Mouse (Mus musculus) gastrocnemius, postnatal 4 days (tissue): ENCODE measurements around the gene Babam1. TPM values are rescaled to one million over a fixed set of nuclear protein-coding genes. Genes with fewer than 3 reads are reported as not detected.

ENCODE experiments used
- DNase-seq, 2 experiments: peaks; one replicate each; pipeline ENCODE4 v3.0.0; 2021 to 2022; ENCODE audit warnings: low spot score in 2 of 2, mixed read lengths in 2 of 2
- long read RNA-seq, 2 experiments: library from polyadenylated mRNA; stranded (forward); transcript quantifications; one replicate each; pipeline ENCODE4 v2.0.0; 2021
- total RNA-seq, 2 experiments: library from RNA; stranded (reverse); gene quantifications; 2 replicates each; pipeline ENCODE4 v1.2.3; 2021

Babam1 gene
- total RNA-seq = 10 to 100 TPM; 64.4 to 77.9 TPM
- long read RNA-seq, experiment 1, transcript Babam1-201 (9 exons, 1,433 nt) = major isoform, 45 of 64 reads
- long read RNA-seq, experiment 1, partial matches to known transcripts = 9 of 64 reads
- long read RNA-seq, experiment 1, other reads (novel, unspliced or antisense) = 10 of 64 reads
- long read RNA-seq, experiment 2, transcript Babam1-201 (9 exons, 1,433 nt) = major isoform, 42 of 63 reads
- long read RNA-seq, experiment 2, partial matches to known transcripts = 5 of 63 reads
- long read RNA-seq, experiment 2, other reads (novel, unspliced or antisense) = 16 of 63 reads

GRCm38 (mm10) chr8:71396639-71397305, at the start of gene Babam1:
Gene Babam1, plus strand, starts transcription at chr8:71396861.
- peak; percentile 80 to 90 for DNase-seq

GRCm38 (mm10) chr8:71351117-71351516, 45.5 kb upstream of the Babam1 start:
- no peak for DNase-seq

- DNase-seq = no peak
Observed at GRCm38 (mm10) chr8:71351520-71351919, 45.1 kb upstream of the Babam1 start.

- no peak for DNase-seq
Observed at GRCm38 (mm10) chr8:71358026-71358425, 38.6 kb upstream of the Babam1 start.

- peak; percentile 75 to 90 for DNase-seq
Observed at GRCm38 (mm10) chr8:71366771-71367528, 29.7 kb upstream of the Babam1 start, which contains the start of gene Use1. Gene Use1, plus strand, starts transcription at chr8:71366848.

- DNase-seq = no peak
Observed at GRCm38 (mm10) chr8:71367529-71368176, 29.0 kb upstream of the Babam1 start.

- no peak for DNase-seq
Observed at GRCm38 (mm10) chr8:71368366-71368765, 28.3 kb upstream of the Babam1 start.

- DNase-seq = no peak
Observed at GRCm38 (mm10) chr8:71369040-71369718, 27.5 kb upstream of the Babam1 start.

GRCm38 (mm10) chr8:71370711-71371235, 25.9 kb upstream of the Babam1 start:
- no peak for DNase-seq

- DNase-seq = peak; percentile 93 to 95
Observed at GRCm38 (mm10) chr8:71371236-71371848, 25.3 kb upstream of the Babam1 start, which contains the start of gene Ocel1. Gene Ocel1, plus strand, starts transcription at chr8:71371298.

- no peak for DNase-seq
Observed at GRCm38 (mm10) chr8:71372427-71372826, 24.2 kb upstream of the Babam1 start.

- DNase-seq = no peak
Observed at GRCm38 (mm10) chr8:71373000-71373399, 23.7 kb upstream of the Babam1 start.

GRCm38 (mm10) chr8:71374616-71375206, 21.9 kb upstream of the Babam1 start:
- DNase-seq = no peak

GRCm38 (mm10) chr8:71375581-71376422, 20.9 kb upstream of the Babam1 start:
- peak in 1 of 2 experiments; percentile 61 for DNase-seq

GRCm38 (mm10) chr8:71376423-71377030, 20.1 kb upstream of the Babam1 start:
- DNase-seq = no peak

- DNase-seq = no peak
Observed at GRCm38 (mm10) chr8:71379008-71379407, 17.7 kb upstream of the Babam1 start.

- no peak for DNase-seq
Observed at GRCm38 (mm10) chr8:71379512-71380075, 17.1 kb upstream of the Babam1 start.
